Mouse (Mus musculus) kidney, postnatal 0 days (tissue): ENCODE data around the gene Maats1. TPM values are rescaled to one million over a fixed set of nuclear protein-coding genes. Genes with fewer than 3 reads are reported as not detected.

ENCODE experiments used
- ATAC-seq: fragments of 200-750 bp; cut with Nextera tagmentation; replicated peaks from 2 replicates; pipeline ENCODE4 v1.8.0; 2017; ENCODE audit warnings: low read depth, moderate number of reproducible peaks, moderate TSS enrichment, moderate library complexity; ENCODE audit not compliant: low FRiP score
- DNase-seq: peaks from one replicate; pipeline ENCODE4 v3.0.0-alpha.2; 2016; ENCODE audit warnings: low spot score
- H3K27ac ChIP-seq: fragments of 300-500 bp; sonication (generic); 2 replicates; pipeline ENCODE4 v1.5.1; 2014; ENCODE audit warnings: mild to moderate bottlenecking
- H3K27me3 ChIP-seq: fragments of 300-500 bp; sonication (generic); 2 replicates; pipeline ENCODE4 v1.6.1; 2014; ENCODE audit warnings: low read length, mixed read lengths; ENCODE audit not compliant: insufficient read depth
- H3K36me3 ChIP-seq: fragments of 300-500 bp; sonication (generic); 2 replicates; pipeline ENCODE4 v1.6.1; 2014; ENCODE audit warnings: low read length, mixed read lengths; ENCODE audit not compliant: insufficient read depth
- H3K4me1 ChIP-seq: fragments of 300-500 bp; sonication (generic); replicated peaks from 2 replicates; pipeline ENCODE4 v1.6.1; 2014; ENCODE audit warnings: antibody characterized with exemption, low read length, mixed read lengths; ENCODE audit not compliant: insufficient read depth
- H3K4me2 ChIP-seq: fragments of 300-500 bp; sonication (generic); 2 replicates; pipeline ENCODE4 v1.6.1; 2014; ENCODE audit warnings: mild to moderate bottlenecking, low read length, moderate library complexity, mixed read lengths
- H3K4me3 ChIP-seq: fragments of 300-500 bp; sonication (generic); replicated peaks from 2 replicates; pipeline ENCODE4 v1.5.1; 2014; ENCODE audit warnings: low read depth, low read length
- H3K9ac ChIP-seq: fragments of 300-500 bp; sonication (generic); 2 replicates; pipeline ENCODE4 v1.6.1; 2014; ENCODE audit warnings: low read depth, low read length
- H3K9me3 ChIP-seq: fragments of 300-500 bp; sonication (generic); replicated peaks from 2 replicates; pipeline ENCODE4 v1.6.1; 2016; ENCODE audit warnings: low read length, inconsistent platforms, mixed read lengths
- CTCF ChIP-seq: IDR thresholded peaks from 2 replicates; pipeline ENCODE4 v1.5.1; 2016; ENCODE audit warnings: antibody characterized with exemption, low read depth, mild to moderate bottlenecking, moderate library complexity
- WGBS: fragments of 180-500 bp; shearing (Covaris S2); extraction: QIAGEN DNeasy Blood & Tissue Kit; methylation state at CpG from one replicate; pipeline ENCODE4 v1.1.7; 2014; 5-methylcytosine and 5-hydroxymethylcytosine counted together
- polyA plus RNA-seq: library from polyadenylated mRNA; unstranded; fragments of >200 nt; fragmentation: Nextera tagmentation; extraction: Ambion mirVana; gene quantifications from 2 replicates; pipeline ENCODE4 v1.2.1, GENCODE M21; 2015

Gene Maats1
- polyA plus RNA-seq, 1 experiment from 2014 or later, result 0.21 TPM

DNA sequence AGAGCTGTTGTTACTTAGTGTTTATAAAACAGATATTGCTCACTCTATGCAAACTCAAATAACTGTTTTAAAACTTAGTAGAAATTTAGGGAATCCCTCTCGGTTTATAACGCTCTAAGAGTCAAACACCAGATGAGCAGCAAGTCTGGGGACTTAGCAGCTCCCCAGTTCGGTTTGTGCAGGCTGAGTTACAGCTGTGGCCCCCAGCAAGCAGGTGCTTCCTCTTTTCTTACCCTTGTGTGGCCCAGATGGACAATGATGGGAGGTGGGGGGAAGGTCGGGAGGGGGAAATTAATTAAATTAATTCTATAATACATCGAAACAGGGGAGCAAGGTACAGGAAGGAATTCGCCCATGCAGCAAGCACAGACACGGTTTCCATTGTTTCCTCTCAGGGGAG, 34.3 kb downstream of the Maats1 start:
- 26% methylated on average over 7 of the region's 7 CpGs for WGBS
- TF ChIP-seq CTCF, result no peak
- Histone ChIP-seq H3K4me1 (0 out of 2 replicates have a peak, but pooled peaks cover 4% of the 10 kb centered on the region), H3K9ac (no peak overlapping the region), H3K27me3 (no peaks in the 10 kb centered on the region), H3K4me2 (no peak overlapping the region), H3K9me3 (no peaks in the 10 kb centered on the region), H3K27ac (no peak overlapping the region), H3K36me3 (no peaks in the 10 kb centered on the region), H3K4me3 (no peak overlapping the region)
- no peak for DNase-seq
- no peak for ATAC-seq

DNA sequence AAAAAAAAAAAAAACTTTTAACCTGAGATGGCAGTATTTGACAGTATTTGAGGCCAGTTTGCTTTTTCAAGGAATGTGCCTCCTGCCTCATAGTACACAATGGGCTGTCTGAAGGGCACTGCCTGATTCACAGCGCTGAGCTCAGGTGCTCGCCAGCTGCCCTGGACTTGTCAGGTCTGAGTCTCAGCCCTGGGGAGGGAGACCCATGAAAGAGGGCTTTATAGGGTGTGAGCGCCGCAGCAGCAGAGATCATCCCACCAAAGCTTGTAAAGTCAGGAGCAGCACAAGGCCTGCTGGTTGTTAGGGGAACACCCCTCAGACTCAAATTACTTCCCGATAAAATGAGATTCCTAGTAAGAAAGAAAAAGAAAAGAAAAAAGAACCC, 34.7 kb downstream of the Maats1 start:
- Histone ChIP-seq H3K9me3 (no peaks in the 10 kb centered on the region), H3K9ac (no peak overlapping the region), H3K27me3 (no peaks in the 10 kb centered on the region), H3K36me3 (no peaks in the 10 kb centered on the region), H3K4me1 (0 out of 2 replicates have a peak, but pooled peaks cover 4% of the 10 kb centered on the region), H3K4me3 (no peak overlapping the region), H3K27ac (no peak overlapping the region), H3K4me2 (no peak overlapping the region)
- DNase-seq, result no peak
- no peak for ATAC-seq
- no peak for TF ChIP-seq CTCF
- WGBS, result 32% methylated on average over 5 of the region's 5 CpGs

GRCm38 (mm10) chr16:38306571-38307220, 35.2 kb downstream of the Maats1 start:
- Histone ChIP-seq H3K9me3 (no peaks in the 10 kb centered on the region), H3K4me3 (no peak overlapping the region), H3K9ac (no peak overlapping the region), H3K27me3 (no peaks in the 10 kb centered on the region), H3K36me3 (no peaks in the 10 kb centered on the region), H3K27ac (no peak overlapping the region), H3K4me1 (0 out of 2 replicates have a peak, but pooled peaks cover 4% of the 10 kb centered on the region), H3K4me2 (no peak overlapping the region)
- DNase-seq, result no peak
- WGBS, result 54% methylated on average over 18 of the region's 18 CpGs
- no peak for ATAC-seq
- peak; percentile 63 for TF ChIP-seq CTCF

DNA sequence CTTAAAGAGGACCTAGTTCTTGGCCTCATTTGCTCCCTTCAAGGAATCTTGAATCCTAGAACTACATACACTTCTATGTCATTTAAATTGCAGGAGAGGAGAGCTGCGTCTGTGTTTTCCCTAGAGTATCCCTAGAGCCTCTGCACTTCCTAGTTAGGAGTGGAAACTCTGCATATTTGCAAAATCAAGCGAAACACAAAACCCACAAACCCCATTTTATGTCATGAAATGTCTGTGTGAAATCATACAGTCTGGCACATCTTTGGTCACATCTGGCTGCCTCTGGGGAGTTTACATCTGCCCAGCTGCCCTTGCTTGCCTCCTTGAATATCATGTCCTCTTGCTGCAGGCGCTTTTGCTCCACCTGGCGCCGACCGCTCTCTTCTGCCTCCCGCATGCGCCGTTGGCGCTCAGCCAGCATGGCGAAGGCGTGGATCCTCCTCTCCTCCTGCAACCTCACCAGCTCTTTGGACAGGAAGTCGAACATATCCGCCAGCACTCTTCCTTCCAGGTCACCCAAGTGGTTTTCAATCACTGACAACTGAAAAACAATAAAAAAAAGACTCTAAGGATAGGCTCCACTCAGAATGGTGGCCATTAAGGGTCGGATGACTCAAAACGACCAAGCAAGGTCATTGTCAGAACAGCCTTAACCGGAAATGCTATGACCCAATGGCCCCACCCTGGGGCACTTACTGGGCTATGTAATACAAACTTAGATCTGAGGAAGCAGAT, 37.3 kb downstream of the Maats1 start:
- H3K4me2 ChIP-seq, result 0 out of 2 replicates have a peak overlapping the region, but pooled peaks have one; percentile 8
- ATAC-seq, result peak; percentile 52
- 50% methylated on average over 17 of the region's 17 CpGs for WGBS

DNA sequence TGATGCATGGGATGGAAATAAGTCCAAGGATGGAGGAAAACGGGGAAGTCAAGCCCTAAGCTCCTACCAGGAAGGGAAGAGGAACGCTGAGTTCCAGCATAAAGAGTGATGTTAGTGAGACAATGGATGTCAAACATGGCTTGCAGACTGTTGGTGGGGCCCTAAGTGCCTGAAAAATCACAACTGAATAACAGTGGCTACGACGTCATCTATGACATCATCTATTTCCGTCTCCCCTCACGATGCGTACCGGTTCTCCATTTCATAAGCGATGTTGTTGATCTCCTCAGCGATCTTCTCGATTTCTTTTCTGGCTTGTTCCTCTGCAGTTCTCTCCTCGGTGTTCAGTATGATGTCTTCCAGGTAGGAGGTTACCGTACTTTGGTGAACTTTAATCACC, 39.6 kb downstream of the Maats1 start:
- Histone ChIP-seq H3K36me3 (no peaks in the 10 kb centered on the region), H3K9ac (no peak overlapping the region), H3K9me3 (no peaks in the 10 kb centered on the region), H3K4me1 (0 out of 2 replicates have a peak, but pooled peaks cover 4% of the 10 kb centered on the region), H3K4me2 (no peak overlapping the region), H3K27ac (no peak overlapping the region), H3K4me3 (no peak overlapping the region), H3K27me3 (no peaks in the 10 kb centered on the region)
- DNase-seq (no peak), ATAC-seq (no peak)
- TF ChIP-seq CTCF, result no peak
- WGBS, result 88% methylated on average over 13 of the region's 13 CpGs

More for the DNA sequence above, 37.3 kb downstream of the Maats1 start:
- Histone ChIP-seq H3K9me3 (no peaks in the 10 kb centered on the region), H3K27ac (no peak overlapping the region), H3K36me3 (no peaks in the 10 kb centered on the region), H3K4me3 (no peak overlapping the region), H3K4me1 (0 out of 2 replicates have a peak, but pooled peaks cover 4% of the 10 kb centered on the region), H3K27me3 (no peaks in the 10 kb centered on the region), H3K9ac (no peak overlapping the region)
- peak; percentile 57 for DNase-seq
- TF ChIP-seq CTCF, result peak; percentile 32; the same call in 1 of the 2 replicates

GRCm38 (mm10) chr16:38298410-38298809, 43.5 kb downstream of the Maats1 start:
- WGBS, result 79% methylated on average over 6 of the region's 6 CpGs
- no peaks in the 10 kb centered on the region for H3K36me3 ChIP-seq
- H3K9me3 ChIP-seq, result no peaks in the 10 kb centered on the region
- ATAC-seq (no peak), DNase-seq (no peak)
- TF ChIP-seq CTCF, result no peak
- no peaks in the 10 kb centered on the region for H3K27me3 ChIP-seq
- no peak overlapping the region for H3K27ac ChIP-seq
- no peak overlapping the region for H3K9ac ChIP-seq
- H3K4me2 ChIP-seq, result no peak overlapping the region
- no peak overlapping the region for H3K4me3 ChIP-seq
- H3K4me1 ChIP-seq, result no peaks in the 10 kb centered on the region
